Mouse (Mus musculus): ENCODE measurements around the gene Myef2. TPM values are rescaled to one million over a fixed set of nuclear protein-coding genes. Genes with fewer than 3 reads are reported as not detected.
A peak's percentile ranks its signal among the peaks of the same experiment; 100 is the strongest.
"Not testable (repeated sequence)": the region's sequence is repeated elsewhere in the genome, so short reads cannot be mapped to it uniquely, and the experiment has no call there.

The Myef2 gene
- polyA plus RNA-seq, 1 experiment from 2014 or later: 247 TPM

DNA sequence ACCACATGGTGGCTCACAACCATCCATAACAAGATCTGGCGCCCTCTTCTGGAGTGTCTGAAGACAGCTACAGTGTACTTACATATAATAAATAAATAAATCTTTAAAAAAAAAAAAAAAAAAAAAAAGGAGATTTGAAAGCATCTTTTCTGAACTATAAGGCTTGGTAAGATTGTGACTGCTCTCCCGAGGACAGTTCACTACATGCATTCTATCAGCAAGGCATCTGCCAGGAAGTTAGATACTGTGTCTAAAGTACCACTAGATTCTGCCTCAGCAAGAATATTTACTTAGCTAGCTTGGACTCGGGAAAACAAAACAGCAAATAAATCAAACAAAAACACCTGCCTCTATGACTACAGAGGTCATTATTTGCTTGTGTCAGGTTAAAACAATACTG, 31.3 kb downstream of the Myef2 start:
- not testable (repeated sequence) for H3K9me3 ChIP-seq (ENCODE audit: control insufficient read depth, low read length); ATAC-seq (ENCODE audit: insufficient read depth, low FRiP score, low TSS enrichment); H3K27ac ChIP-seq (ENCODE audit: low read depth, low read length); H3K4me3 ChIP-seq (ENCODE audit: low read depth, low read length); DNase-seq (ENCODE audit: low spot score); H3K4me2 ChIP-seq (ENCODE audit: low read depth); H3K9ac ChIP-seq (ENCODE audit: low read length); H3K27me3 ChIP-seq (ENCODE audit: control insufficient read depth, insufficient read depth, low read length); H3K36me3 ChIP-seq (ENCODE audit: control insufficient read depth, insufficient read depth, low read length); H3K4me1 ChIP-seq (ENCODE audit: control insufficient read depth, insufficient read depth, low read length)
- WGBS: 92% methylated on average over 3 of the region's 3 CpGs

DNA sequence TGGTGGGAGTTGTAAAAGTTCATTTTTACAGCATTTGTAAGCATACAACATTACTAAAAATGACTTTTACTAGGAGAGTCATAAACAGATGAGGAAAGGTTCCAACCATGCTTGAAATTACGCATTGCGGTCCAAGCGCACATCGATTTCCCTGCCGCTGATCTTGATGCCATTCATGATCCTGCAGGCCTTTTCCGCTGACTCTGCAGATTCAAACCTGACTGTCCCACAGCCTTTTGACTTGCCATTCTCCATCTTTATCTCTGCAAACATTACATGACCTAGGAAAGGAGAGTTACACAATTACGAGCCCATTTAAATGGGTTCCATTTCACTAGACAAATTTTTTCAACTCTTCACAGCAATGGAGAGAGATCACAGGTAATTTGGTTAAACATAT, 34.7 kb downstream of the Myef2 start:
- Histone ChIP-seq H3K4me1 (ENCODE audit: control insufficient read depth, insufficient read depth, low read length) (no peaks in the 10 kb centered on the region), H3K36me3 (ENCODE audit: control insufficient read depth, insufficient read depth, low read length) (no peaks in the 10 kb centered on the region; the same call in 1 of the 2 replicates)

DNA sequence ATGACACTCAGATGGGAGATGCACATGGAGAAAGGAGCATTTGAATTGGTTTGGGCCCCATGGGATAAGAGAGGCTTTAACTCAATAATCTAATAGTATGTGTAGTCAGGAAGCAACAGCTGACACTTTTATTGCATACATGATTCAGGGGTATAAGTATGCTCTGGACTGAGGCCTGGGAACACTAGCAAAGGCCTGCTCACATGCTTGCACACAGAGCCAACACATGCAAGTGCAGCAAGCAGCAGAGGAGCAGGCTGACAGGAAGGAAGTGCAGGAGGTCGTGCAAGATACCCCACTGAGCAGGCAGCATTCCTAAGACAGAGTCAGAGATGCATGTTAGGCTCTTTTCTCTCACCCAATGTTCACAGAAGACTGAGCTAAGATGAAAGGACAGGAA, 39.6 kb downstream of the Myef2 start:
- Histone ChIP-seq H3K27me3 (ENCODE audit: control insufficient read depth, insufficient read depth, low read length) (no peaks in the 10 kb centered on the region), H3K4me3 (ENCODE audit: low read depth, low read length) (no peak overlapping the region), H3K9me3 (ENCODE audit: control insufficient read depth, low read length) (no peaks in the 10 kb centered on the region), H3K4me1 (ENCODE audit: control insufficient read depth, insufficient read depth, low read length) (no peaks in the 10 kb centered on the region), H3K36me3 (ENCODE audit: control insufficient read depth, insufficient read depth, low read length) (no peaks in the 10 kb centered on the region), H3K9ac (ENCODE audit: low read length) (no peak overlapping the region), H3K27ac (ENCODE audit: low read depth, low read length) (no peak overlapping the region), H3K4me2 (ENCODE audit: low read depth) (no peak overlapping the region)
- 14% methylated on average over 1 of the region's 1 CpGs for WGBS
- 0 out of 2 replicates have a peak, but pooled peaks have one; percentile 20 for ATAC-seq (ENCODE audit: insufficient read depth, low FRiP score, low TSS enrichment)
- peak; percentile 26 for DNase-seq (ENCODE audit: low spot score)

More for the DNA sequence above, 34.7 kb downstream of the Myef2 start:
- Histone ChIP-seq H3K4me3 (ENCODE audit: low read depth, low read length) (no peak overlapping the region), H3K27ac (ENCODE audit: low read depth, low read length) (no peak overlapping the region), H3K9ac (ENCODE audit: low read length) (no peak overlapping the region), H3K9me3 (ENCODE audit: control insufficient read depth, low read length) (no peaks in the 10 kb centered on the region), H3K4me2 (ENCODE audit: low read depth) (no peak overlapping the region), H3K27me3 (ENCODE audit: control insufficient read depth, insufficient read depth, low read length) (no peaks in the 10 kb centered on the region)
- ATAC-seq (ENCODE audit: insufficient read depth, low FRiP score, low TSS enrichment) (no peak), DNase-seq (ENCODE audit: low spot score) (no peak)
- 93% methylated on average over 7 of the region's 7 CpGs for WGBS

DNA sequence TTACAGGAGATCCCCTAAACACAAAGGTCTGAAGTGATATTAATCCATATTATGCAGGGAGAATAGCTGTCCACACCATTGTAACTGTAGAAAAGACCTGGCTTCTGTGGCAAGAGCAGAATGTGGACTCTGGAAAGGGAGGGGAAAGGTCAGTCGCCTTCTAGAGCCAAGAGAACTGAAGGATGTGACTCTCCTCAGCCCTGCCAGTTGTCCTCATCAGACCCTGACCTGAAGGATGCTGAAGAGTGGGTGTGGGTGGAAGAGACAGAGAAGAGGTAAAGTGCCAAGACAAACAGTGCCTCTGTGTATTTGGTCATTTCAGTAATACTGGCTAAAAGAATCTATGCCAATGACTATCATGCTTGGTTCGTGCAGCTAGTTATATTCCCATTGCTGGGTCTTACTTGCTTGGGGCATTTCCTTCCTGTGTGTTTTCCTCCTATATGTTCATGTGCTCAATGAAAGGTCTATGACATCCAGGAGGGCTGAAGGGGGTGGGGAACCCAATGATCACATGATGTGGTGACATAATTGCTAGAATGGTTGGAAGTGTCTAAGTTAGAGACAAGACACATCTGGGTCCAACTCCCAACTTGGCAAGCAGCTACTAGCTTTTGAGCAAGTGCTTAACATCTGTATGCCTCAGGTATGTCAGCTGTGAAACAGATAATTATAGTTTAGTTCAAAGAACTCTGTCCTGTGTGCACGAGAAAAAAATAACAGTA, 50.2 kb downstream of the Myef2 start:
- Histone ChIP-seq H3K27ac (ENCODE audit: low read depth, low read length) (no peak overlapping the region), H3K4me3 (ENCODE audit: low read depth, low read length) (no peak overlapping the region), H3K4me1 (ENCODE audit: control insufficient read depth, insufficient read depth, low read length) (no peaks in the 10 kb centered on the region), H3K27me3 (ENCODE audit: control insufficient read depth, insufficient read depth, low read length) (no peaks in the 10 kb centered on the region), H3K36me3 (ENCODE audit: control insufficient read depth, insufficient read depth, low read length) (no peaks in the 10 kb centered on the region), H3K9me3 (ENCODE audit: control insufficient read depth, low read length) (no peaks in the 10 kb centered on the region), H3K4me2 (ENCODE audit: low read depth) (no peak overlapping the region), H3K9ac (ENCODE audit: low read length) (no peak overlapping the region)
- WGBS: 86% methylated on average over 3 of the region's 3 CpGs
- ATAC-seq (ENCODE audit: insufficient read depth, low FRiP score, low TSS enrichment) (no peak), DNase-seq (ENCODE audit: low spot score) (no peak)

DNA sequence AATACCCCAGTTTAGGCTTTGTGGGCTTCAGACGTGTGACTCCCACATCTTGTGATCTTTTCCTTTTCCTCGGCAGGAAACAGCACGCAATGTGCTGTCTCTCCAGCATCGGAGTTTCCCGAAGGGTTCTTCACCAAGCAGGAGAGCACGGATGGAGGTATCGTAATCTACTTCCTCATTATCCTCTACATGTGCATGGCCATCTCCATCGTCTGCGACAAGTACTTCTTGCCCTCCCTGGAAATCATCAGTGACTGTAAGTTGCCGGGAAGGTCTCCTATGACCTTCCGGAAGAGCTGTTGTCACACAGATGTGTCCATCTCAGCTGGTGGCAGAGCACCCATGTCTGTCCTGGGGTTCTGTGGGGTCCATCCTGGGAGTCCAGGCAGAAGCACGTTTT, 54.8 kb downstream of the Myef2 start:
- no peak for DNase-seq (ENCODE audit: low spot score)
- Histone ChIP-seq H3K9ac (ENCODE audit: low read length) (no peak overlapping the region), H3K9me3 (ENCODE audit: control insufficient read depth, low read length) (no peaks in the 10 kb centered on the region), H3K36me3 (ENCODE audit: control insufficient read depth, insufficient read depth, low read length) (no peaks in the 10 kb centered on the region), H3K27ac (ENCODE audit: low read depth, low read length) (no peak overlapping the region), H3K4me2 (ENCODE audit: low read depth) (no peak overlapping the region), H3K4me1 (ENCODE audit: control insufficient read depth, insufficient read depth, low read length) (no peaks in the 10 kb centered on the region), H3K27me3 (ENCODE audit: control insufficient read depth, insufficient read depth, low read length) (no peaks in the 10 kb centered on the region), H3K4me3 (ENCODE audit: low read depth, low read length) (no peak overlapping the region)
- 92% methylated on average over 12 of the region's 12 CpGs for WGBS
- no peak for ATAC-seq (ENCODE audit: insufficient read depth, low FRiP score, low TSS enrichment)

DNA sequence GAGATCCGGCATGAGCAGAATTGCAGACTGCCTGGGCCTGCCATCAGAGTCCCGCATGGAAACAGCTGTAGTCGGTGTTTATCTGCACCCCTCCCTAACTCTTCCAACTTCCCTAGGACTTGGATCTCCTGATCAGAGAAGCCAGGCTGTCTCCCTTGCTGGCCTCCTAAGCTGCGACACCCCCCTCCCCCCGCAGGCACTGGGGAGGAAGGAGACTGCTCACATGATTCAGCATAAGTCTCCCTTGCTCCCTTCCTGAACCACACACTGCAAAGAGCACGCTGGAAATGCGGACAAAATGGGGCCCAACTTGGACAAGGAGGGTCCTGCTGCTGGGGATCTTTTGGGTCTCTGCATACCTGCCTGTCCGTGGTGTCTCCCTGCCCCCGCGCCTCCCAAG, 55.6 kb downstream of the Myef2 start, which contains the start of gene Slc24a5:
TSS of gene Slc24a5 (plus strand) at position 231 of the 400 bp plus-strand sequence.
- Histone ChIP-seq H3K27me3 (ENCODE audit: control insufficient read depth, insufficient read depth, low read length) (no peaks in the 10 kb centered on the region), H3K9ac (ENCODE audit: low read length) (no peak within 1 kb of the TSS), H3K4me2 (ENCODE audit: low read depth) (no peak within 1 kb of the TSS), H3K4me3 (ENCODE audit: low read depth, low read length) (no peak within 1 kb of the TSS), H3K27ac (ENCODE audit: low read depth, low read length) (no peak within 1 kb of the TSS), H3K9me3 (ENCODE audit: control insufficient read depth, low read length) (no peaks in the 10 kb centered on the region), H3K36me3 (ENCODE audit: control insufficient read depth, insufficient read depth, low read length) (no peaks in the 10 kb centered on the region), H3K4me1 (ENCODE audit: control insufficient read depth, insufficient read depth, low read length) (no peaks in the 10 kb centered on the region)
- DNase-seq (ENCODE audit: low spot score) (no peak), ATAC-seq (ENCODE audit: insufficient read depth, low FRiP score, low TSS enrichment) (0 out of 2 replicates have a peak, but pooled peaks have one; percentile 9)
- 69% methylated on average over 10 of the region's 10 CpGs for WGBS

DNA sequence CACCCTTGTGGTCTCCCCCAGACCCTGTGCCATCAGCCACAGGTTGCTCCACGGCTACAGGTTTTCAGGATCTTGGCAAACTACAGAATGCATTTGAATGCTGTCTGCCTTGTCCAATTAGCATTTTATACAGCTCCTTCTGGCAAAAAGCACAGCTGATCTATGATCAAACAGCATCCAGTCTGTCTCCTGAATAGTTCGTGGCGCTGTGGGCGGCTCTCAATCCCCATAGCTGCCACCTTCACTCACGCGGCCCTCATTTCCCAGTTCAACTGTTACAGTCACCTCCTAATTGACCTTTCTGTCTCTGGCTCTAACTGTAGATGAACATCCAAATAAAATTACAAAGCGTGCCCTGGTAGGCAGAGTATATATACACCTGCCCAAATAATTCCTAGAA, 56.1 kb downstream of the Myef2 start:
- Histone ChIP-seq H3K9ac (ENCODE audit: low read length) (no peak overlapping the region), H3K4me2 (ENCODE audit: low read depth) (no peak overlapping the region), H3K36me3 (ENCODE audit: control insufficient read depth, insufficient read depth, low read length) (no peaks in the 10 kb centered on the region), H3K9me3 (ENCODE audit: control insufficient read depth, low read length) (no peaks in the 10 kb centered on the region), H3K4me1 (ENCODE audit: control insufficient read depth, insufficient read depth, low read length) (no peaks in the 10 kb centered on the region), H3K4me3 (ENCODE audit: low read depth, low read length) (no peak overlapping the region), H3K27me3 (ENCODE audit: control insufficient read depth, insufficient read depth, low read length) (no peaks in the 10 kb centered on the region), H3K27ac (ENCODE audit: low read depth, low read length) (no peak overlapping the region)
- 89% methylated on average over 7 of the region's 7 CpGs for WGBS
- DNase-seq (ENCODE audit: low spot score) (no peak), ATAC-seq (ENCODE audit: insufficient read depth, low FRiP score, low TSS enrichment) (0 out of 2 replicates have a peak, but pooled peaks have one; percentile 6)

DNA sequence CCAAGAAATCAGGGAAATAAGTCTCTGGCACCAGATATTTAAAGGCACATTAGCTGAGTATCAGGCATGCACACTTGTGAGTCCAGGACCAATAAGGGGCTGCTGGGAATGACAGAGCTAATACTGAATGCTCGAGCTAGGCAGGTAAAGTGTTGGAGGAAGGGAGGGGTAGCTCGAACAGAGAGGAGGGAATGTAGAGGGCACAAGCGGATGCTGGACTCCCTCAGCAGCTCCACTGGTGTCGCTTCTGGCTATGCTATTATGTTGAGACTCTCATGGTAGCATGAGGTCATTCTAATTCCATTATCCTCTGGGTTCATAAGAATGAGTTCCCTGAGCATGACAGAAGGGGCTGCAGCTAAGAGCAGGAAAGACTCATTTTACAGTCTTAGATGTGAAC, 60.5 kb downstream of the Myef2 start:
- 67% methylated on average over 4 of the region's 4 CpGs for WGBS

DNA sequence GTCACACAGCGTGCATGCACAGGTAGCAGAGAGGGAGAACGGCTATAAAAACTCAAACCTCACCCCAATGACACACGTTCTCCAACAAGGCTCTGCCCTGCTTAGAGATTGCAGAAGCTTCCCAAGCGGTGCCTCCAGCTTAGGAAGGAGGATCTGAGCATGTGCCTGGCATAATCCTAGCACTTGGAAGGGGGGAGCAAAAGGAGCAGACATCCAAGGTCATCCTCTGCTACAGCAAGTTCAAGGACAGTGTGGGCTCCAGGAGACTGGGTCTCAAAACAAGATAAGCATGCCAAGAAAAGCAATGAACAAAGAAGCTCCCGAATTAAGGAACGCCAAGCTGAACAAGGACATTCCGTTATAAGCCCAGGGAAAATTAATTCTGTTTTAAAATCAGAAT, 62.0 kb downstream of the Myef2 start:
- Histone ChIP-seq H3K9ac (ENCODE audit: low read length) (no peak overlapping the region), H3K27ac (ENCODE audit: low read depth, low read length) (no peak overlapping the region), H3K27me3 (ENCODE audit: control insufficient read depth, insufficient read depth, low read length) (no peaks in the 10 kb centered on the region), H3K9me3 (ENCODE audit: control insufficient read depth, low read length) (no peaks in the 10 kb centered on the region), H3K4me3 (ENCODE audit: low read depth, low read length) (no peak overlapping the region), H3K36me3 (ENCODE audit: control insufficient read depth, insufficient read depth, low read length) (no peaks in the 10 kb centered on the region), H3K4me1 (ENCODE audit: control insufficient read depth, insufficient read depth, low read length) (no peaks in the 10 kb centered on the region), H3K4me2 (ENCODE audit: low read depth) (no peak overlapping the region)
- 92% methylated on average over 7 of the region's 7 CpGs for WGBS
- ATAC-seq (ENCODE audit: insufficient read depth, low FRiP score, low TSS enrichment) (no peak), DNase-seq (ENCODE audit: low spot score) (no peak)

More for the DNA sequence above, 60.5 kb downstream of the Myef2 start:
- Histone ChIP-seq H3K27me3 (ENCODE audit: control insufficient read depth, insufficient read depth, low read length) (no peaks in the 10 kb centered on the region), H3K27ac (ENCODE audit: low read depth, low read length) (no peak overlapping the region), H3K9me3 (ENCODE audit: control insufficient read depth, low read length) (no peaks in the 10 kb centered on the region), H3K4me2 (ENCODE audit: low read depth) (no peak overlapping the region), H3K36me3 (ENCODE audit: control insufficient read depth, insufficient read depth, low read length) (no peaks in the 10 kb centered on the region), H3K9ac (ENCODE audit: low read length) (no peak overlapping the region), H3K4me3 (ENCODE audit: low read depth, low read length) (no peak overlapping the region), H3K4me1 (ENCODE audit: control insufficient read depth, insufficient read depth, low read length) (no peaks in the 10 kb centered on the region)
- no peak for DNase-seq (ENCODE audit: low spot score)
- no peak for ATAC-seq (ENCODE audit: insufficient read depth, low FRiP score, low TSS enrichment)

Data from neural tube, embryonic 11.5 days (tissue).